Mouse (Mus musculus) kidney, postnatal 10 days (tissue): ENCODE measurements around the gene Dyrk3.
"Not testable (repeated sequence)": the region's sequence is repeated elsewhere in the genome, so short reads cannot be mapped to it uniquely, and the experiment has no call there.

Experiments
- DNase-seq: peaks from one replicate; pipeline ENCODE4 v3.0.0; 2021; ENCODE audit warnings: mixed read lengths

The Dyrk3 gene

DNA sequence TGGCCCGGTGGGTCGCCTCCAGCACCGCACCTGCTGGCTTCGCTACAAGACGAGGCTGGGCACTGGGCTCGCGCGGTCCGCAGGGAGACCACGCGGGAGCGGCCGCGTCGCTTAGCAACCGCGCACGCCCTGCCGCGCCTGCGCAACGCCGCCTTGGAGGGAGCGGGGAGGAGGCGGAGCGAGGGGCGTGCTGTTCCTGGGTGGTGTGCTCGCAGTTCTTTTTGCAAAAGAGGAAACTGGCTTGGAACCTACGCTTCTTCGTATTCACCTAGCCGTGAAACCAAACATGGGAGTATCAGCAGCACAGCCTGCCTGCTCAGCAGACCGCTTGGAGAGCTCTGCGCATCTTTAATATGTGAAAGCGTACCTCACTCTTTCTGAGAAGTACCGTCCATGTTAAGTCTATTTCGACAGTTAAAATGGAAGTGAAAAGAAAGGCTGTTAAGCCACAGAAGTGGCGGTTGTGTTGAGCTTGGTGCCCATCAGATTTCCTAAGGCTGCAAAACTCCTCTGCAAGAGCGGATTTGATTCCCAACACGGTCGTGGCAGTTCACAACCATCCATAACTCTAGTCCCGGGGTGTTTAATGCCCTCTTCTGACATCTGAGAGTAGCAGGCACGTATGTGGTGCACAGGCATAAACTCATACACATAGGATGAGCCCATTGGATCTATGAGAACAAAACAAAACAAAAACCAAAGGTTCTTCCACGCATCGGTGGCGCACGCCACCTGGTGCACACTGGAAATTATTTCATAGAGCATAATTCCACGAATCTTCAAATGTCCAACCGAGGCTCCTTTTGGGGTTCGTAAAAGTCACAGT is at the start of gene Dyrk3:
Gene Dyrk3 (minus strand): TSS at position 150 of the 826 bp plus-strand sequence.
- peak; percentile 94 for DNase-seq

DNA sequence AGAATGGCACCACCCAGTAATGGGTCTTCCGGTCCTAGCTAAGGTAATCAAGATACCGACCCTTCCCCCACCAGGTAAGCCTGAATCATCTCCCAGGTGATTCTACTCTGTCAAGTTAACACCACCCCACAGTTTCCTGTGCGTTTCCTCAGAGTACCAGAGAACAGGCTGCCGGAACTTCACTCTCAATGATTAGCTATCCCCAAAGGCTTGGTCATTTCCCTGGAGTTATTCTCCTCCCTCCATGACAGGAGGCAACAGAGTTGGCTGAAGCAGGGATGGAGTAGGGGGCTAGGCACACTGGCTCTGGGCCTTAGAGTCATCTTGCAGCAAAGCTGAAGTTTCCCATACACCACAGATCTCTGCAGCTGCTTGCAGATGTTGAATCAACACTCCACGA is 49.7 kb upstream of the Dyrk3 start:
- no peak for DNase-seq

DNA sequence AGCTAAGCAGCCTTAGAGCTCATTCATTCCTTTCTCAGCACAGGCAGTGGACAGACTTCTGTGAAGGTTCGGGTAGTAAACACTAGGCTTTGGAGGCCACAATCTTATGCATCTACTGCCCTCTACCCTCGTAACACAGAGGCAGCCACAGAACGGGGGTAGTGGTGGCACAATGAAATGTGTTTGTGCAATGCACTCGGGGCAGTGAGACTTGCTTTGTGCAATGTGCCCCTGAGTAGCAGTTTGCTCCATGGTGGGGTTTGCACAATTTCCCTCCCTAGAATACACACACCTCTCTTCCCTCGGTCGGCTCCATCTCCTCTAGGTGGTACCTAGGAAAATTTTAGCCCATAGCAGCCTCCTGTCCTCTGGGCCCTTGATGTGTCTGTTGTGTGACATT is 48.9 kb upstream of the Dyrk3 start:
- no peak for DNase-seq

DNA sequence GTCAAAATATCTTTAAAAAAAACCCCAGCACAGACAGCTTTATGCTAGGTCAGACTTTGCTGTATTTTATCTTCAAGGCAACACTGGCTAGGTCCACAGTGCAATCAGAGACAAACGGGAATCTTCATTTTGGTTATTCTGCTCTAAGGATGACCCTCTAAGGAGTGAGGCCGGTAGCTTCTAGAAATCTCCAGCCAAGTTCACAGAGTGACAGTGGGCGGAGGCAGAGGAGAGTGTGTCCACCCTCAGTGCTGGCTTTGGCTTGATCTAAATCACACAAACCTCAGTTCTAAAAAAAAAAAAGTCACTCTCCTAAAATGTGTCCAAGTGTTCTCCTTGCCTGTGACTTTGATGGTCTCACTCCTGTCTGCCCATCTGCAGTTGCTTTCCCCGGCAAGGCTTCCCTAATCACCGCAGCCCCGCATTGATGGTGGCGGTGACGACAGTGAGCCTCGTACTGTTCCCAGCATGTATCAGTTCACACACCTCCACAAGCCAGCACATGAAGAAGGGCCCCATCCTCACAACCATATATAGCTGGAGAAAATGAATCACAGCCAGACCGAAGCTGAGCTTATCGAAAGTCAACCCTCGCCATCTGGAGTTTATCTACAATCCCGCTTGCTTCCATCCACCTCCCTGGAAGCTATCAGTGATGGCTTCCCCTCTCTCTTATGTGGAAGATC is 47.8 kb upstream of the Dyrk3 start:
- no peak for DNase-seq

DNA sequence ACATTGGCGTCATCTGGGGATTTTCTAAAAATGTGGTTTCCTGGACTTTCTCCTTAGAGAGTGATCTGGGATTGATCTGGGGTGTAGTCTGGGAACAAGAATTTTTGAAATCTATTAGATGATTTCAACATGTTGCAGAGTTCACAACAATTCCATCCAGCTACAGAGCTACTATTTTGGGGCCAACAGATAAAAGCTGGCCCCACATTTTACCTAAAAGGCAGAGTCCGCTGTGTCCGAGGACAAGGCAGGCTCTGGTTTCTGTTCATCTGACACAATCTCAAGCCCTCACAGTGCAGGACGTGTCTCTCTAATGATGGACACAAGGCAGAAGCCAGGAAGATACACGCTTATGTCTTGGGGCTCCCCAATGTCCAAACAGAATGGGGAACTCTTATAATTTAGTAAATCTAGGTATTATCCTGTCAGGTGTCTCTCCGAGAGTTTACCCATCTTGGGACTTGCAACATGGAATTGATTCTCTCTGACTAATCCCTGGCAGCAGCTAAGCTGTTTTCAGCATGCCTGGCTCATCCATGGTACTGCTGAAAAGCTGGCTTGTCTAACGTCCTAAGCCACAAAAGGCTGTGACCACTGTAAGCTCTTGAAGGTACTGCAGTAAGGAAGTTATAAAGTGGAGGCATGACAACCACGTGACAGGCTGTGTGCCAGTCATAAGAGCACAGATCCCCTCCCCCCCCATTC is 47.0 kb upstream of the Dyrk3 start:
- no peak for DNase-seq

DNA sequence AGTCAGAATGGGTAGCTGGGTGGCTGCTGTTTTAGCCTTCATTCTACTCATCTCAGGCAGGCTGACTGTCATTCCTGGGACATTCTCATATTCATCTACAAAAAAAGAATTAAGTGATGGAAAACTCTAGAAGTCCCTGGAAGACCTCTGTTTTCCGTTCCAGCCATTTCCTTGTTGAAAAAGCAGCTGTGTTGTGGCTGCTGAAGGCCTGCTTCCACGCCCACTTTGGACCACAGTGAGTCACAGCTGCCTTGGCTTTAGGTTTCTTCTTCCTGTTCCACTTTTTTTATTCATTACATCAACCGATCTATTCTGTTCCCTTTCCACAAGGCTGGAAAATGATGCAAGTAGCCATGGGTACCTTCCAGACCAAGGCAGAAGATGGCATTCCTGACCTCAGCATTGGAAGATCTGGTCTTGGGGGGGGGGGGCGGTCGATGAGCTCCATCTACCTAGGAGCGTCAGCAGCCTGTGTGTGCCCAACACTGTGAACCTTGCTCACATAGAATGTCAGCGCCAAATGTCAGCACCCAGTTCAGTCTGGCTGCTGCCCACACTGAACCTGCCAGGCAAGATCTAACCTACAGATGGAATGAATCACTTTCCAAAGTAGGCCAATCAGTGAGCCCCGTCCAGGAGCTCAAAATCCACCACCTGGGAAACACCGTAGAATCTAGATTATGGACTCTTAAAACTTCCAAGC is 46.3 kb upstream of the Dyrk3 start:
- DNase-seq, result peak; percentile 64

DNA sequence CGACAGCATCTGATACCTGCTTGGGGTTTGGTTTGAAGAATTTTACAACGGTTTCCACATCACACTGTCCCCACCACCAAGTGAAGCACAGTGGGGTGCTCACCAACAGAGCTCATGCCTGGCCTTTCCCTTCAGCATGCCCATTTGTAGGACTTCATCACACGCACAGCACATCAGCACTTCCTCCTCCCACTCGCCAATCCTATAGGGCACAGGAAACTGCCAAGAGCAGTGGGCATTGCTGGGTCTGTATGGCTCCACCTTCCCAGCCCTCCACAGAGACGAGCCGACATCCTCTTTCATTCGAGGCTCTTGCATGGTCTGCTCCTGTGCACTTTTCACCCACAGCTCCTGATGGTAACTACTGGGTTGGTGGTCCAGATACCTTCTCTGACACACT is 45.1 kb upstream of the Dyrk3 start:
- no peak for DNase-seq

DNA sequence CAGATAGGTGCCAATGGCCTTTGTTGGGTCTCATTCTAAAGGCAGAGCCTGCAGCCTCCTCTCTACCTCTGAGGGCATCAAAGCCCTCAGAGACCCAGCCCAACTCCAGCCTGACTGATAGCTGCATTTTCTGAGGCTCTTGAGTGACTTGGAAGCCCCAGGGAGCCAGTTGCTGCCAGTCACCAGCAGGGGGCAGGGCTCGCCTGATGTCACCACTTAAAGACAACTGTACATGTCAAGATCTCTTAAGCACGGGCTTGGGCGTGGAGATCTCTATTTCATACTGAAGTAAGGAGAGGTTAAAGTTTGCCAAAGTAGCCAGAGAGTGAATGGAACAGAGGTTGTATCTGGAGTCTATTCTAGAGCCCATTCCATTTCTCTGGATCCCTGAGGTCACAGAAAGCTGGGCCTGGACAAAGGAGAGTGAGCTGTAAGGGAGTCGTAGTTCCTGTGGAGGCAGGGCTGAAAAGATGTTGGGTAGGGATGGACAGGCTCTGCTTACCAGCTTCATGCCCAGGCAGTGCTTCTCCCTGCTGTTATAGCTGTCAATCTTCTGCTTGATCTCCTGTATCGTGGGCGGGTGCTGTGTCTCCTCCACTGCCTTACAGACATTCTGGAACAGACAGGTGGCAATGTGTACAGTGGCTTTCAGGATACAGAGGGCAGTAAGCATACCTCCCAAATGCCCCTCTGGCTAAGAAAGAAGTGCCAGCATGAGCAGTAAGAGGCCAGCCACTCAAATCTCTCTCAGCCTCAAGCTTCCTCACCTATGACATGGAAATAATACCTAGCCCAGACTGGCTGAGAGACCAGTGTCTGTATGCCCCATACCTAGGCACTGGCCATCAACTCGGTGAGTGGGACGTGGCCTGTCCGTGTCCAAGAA is 43.7 kb upstream of the Dyrk3 start:
- DNase-seq, result peak; percentile 89

DNA sequence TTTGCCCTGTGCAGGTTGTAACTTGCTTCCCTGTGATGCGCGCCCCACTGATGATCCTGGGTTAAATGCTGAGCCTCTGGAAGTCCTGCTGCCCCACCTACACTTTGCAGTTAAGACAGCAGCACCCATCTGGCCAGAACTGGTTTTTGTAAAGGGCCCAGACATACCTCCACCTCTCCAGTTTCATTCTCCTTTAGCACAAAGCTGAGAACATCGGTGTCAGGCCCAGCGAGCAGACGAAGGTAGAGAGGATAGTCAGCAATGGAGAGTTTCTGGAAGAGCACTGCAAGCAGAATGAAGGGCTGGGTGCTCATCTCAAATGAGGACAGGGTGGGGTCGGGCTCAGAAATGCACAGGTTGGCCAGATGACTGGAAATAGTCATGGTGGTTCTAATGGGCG is 42.2 kb upstream of the Dyrk3 start:
- DNase-seq, result no peak

DNA sequence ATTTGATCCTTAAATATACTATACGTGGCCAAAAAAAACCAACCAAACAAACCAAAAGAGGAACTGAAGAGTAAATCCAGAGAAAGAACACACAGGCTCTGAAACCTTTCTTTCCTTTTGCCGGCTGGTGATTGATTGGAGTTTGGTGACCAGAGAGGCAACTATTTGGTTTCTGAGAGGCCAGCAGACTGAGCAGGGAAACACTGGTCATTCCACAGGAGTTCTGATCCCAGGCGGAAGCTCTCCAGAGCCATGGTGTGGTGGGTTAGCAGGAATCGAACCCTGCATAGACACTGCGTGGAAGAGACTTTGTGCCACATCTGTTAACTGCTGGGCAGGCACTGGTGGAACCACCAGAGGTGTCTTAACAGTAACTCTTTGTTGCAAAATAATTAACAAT is 39.9 kb upstream of the Dyrk3 start:
- no peak for DNase-seq

DNA sequence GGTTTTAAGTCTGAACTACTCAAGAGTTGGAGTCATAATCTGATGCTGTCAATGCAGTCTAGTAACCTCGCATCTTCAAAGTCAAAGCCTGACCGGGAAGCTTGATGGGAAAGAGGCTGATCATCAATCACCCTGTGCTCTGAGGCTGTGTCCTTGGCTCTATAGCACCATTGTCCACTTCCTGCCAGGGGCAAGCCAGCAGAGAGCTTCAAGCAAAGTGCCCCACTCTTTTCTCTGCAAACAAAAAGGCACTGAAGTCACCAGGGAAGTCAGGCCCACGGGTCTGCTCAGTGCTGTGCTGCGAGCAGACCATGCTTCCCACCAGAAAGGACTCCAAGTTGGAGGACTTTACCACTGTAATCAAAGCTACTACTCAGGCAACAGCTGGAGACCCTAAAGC is 39.1 kb upstream of the Dyrk3 start:
- no peak for DNase-seq

DNA sequence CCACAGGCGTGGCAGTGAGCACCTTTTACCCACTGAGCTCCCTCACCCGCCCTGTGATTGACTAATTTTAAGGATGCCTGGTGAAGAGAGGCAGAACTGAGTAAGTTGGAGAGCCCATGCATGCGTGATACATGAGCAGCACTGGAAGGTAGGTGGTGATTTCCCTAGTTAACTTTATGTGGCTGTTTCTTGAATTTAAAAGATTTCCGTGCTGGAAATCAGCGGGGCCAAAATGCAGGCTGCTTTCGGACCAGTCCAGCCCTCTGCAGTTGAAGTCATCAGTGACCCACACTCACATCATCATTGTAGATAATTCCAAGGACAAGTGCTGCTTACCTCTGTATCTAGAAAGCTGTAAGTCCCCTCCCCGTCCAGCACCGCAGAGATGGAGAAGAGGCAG is 37.7 kb upstream of the Dyrk3 start:
- DNase-seq, result no peak

DNA sequence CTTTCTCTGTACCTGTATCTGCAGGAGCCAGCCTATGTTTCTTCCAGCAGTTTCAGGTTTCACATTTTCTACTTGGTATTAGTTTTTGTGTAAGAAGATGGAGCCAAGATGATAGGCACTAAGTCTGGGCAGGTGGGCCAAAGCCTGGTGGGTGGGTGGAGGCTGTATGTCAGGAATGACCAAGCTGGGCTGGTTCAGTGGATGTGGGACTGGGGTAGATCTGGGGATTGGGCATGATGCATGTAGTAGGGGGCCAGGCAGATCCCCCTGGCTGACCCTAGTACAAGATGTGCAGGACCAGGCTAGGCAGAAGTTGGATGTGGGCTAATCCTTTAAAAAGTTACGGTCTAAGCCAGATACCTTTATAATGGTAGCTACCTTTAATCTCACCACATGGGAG is 37.0 kb upstream of the Dyrk3 start:
- no peak for DNase-seq

DNA sequence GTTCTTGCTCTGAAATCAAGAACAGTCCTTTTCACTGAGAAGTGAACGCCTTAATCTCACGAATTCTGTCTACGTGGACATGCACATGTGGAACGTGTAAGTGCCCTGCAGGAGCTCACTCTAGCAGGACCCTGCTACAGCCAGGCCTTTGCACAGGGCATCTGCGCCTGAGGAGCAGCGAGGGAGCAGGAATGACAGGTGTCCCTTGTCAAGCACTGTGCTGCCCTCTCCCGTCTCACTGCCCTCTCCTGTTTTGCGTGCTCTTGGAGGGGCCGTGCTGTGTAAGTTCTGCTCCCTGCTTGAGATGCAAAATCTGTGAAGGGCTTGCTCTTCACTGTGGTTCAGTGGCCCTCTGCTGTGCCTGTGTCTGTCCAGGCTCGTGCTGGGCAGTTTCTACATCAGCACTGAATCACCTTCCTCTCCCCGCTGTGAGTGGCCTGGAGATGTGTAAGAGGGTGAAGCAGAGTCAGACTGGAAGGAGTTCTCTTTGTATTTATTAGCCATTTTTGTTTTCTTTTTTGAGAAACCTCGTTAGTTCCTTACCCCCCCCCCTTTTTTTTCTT is 36.2 kb upstream of the Dyrk3 start:
- DNase-seq, result peak; percentile 38

DNA sequence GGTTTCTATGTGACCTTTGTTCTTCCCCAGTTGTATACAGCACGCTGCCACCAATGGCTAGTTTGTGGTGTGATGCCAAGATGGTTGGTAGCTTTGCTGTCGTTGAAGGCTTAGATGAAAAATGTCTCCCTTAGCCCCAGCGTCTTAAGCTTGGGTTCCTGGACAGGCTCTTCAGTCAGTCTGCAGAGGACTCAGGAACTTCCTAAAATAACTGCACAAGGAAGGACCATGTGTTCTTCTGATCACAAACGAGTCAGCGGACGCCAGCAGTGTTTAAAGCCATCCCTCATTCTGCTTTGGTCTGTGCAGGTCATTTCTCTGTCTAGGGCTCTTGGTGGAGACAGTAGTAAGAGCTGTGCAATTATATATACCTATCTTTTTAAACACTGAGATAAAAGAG is 35.7 kb upstream of the Dyrk3 start:
- no peak for DNase-seq

DNA sequence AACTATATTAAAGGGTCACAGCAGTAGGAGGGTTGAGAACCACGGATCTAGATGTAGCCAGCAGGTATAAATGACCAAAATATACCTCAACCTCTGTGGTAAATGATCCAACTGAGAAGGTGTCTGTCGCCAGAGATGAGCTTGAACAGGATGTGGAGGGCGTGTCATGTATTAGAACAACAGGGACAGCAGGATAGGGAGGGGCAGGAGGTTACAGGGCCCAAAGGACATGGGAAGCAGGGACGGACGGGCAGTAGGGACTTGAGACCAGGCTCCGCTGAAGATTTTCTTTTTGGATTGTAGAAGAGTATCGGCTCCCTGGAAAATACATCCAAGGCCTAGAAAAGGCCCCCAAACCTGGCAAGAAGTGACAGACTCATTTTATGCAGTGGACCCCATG is 34.9 kb upstream of the Dyrk3 start:
- no peak for DNase-seq

DNA sequence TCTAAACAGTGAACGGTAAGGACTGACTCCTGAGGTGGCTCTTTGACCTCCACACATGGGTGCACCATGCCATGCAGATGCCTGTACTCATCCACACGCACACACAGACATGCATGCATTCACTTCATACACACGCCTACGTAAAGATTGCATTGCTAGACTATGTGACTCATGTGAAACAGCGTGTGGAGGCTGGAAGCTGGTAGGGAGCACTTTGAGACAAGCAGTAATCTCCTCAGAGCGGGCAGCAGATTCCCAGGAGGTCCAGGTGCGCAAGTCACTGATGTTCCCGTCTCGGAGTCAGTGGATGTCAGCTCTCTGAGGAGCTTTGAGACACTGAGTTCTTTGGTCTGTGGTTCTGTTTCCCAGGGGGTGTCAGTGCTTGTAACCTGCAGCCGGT is 29.5 kb upstream of the Dyrk3 start:
- DNase-seq, result no peak

DNA sequence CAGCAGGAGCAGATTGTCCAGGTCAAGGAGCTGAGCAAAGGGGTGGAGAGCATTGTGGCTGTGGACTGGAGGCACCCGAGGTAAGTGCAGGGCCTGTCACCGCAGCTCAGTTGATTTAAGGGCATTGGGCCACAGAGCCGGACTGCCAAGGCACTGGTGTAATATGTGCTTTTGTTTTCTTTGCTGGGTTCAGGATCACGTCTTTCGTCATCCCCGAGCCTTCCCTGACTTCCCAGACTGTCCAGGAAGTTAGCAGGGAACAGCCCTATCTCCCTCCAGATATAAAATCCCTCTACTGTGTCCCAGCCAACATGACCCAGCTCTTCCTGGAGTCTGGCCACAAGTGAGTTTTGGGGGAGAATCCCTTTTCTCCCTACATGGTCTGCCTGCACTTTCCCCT is 26.3 kb upstream of the Dyrk3 start:
- DNase-seq, result no peak

DNA sequence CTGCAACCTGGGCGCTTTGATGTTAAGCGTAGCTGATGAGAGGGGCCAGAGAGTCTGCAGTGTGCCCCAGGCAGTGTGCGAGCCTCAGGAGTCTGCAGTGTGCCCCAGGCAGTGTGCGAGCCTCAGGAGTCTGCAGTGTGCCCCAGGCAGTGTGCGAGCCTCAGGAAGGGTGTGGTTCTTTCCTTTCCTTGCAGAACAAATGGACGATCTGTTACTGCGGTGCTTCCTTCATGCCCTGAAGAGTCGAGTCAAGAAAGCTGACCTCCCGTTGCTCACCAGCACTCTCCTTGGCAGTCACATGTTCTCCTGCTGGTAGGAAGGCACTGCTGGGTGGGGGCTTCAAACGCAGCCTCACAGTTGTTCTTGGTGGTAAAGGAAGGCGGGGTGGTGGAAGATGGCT is 23.0 kb upstream of the Dyrk3 start:
- no peak for DNase-seq

DNA sequence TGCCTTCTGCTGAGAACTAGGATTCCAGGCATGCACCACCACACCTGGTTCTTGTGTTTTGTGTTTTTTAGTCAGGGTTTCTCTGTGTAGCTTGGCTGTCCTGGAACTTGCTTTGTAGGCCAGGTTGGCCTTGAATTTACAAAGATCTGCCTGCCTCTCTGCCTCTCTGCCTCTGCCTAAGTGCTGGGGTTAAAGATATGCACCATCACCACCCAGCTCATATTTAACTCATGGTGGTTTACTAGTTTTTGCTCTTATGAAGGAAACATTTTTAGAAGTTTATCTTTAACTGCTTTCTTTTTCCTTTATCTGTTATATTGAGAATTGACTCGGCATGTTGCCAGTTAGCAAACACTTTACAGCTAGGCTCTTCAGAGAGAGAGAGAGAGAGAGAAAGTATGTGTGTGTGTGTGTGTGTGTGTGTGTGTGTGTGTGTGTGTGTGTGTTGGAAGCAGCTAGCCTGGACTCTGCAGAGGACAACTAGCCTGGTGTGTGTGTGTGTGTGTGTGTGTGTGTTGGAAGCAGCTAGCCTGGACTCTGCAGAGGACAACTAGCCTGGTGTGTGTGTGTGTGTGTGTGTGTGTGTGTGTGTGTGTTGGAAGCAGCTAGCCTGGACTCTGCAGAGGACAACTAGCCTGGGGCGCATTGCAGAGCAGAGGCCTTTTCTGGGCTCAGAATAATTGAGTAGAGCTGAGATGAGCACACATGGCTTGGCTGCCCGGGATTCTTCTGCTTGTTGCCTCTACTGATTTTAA is 21.6 kb upstream of the Dyrk3 start:
- not testable (repeated sequence) for DNase-seq

DNA sequence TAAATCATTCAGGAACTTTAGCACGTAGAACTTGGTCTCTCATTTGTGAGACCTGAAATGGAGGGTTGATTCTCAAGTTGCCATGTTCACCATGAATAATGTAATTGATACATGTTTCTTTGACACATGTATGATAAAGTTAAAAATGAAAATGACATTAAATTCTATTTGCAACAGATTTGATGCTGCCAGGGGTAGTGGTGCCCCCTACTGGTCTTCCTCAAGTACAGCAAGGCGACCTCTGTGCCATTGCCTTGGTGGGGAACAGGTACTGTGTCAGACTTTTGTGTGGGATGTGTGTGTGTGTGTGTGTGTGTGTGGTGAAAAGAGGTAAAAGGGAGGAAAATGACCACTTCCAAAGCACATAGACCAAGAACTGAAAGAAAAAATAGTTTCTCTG is 17.3 kb upstream of the Dyrk3 start:
- DNase-seq, result peak; percentile 53
